Mouse (Mus musculus): ENCODE results near the gene Mpl. TPM values are rescaled to one million over a fixed set of nuclear protein-coding genes. Genes with fewer than 3 reads are reported as not detected.
A peak's percentile ranks its signal among the peaks of the same experiment; 100 is the strongest.

Gene Mpl
- total and polyA plus RNA-seq, 3 experiments: 0.31 to 1.5 (median 1.3) TPM

GRCm38 (mm10) chr4:118396433-118396832 is 60.9 kb downstream of the Mpl start:
- Histone ChIP-seq H3K4me3 (no peak overlapping the region), H3K4me1 (ENCODE audit: control insufficient read depth, insufficient read depth, low read length) (peaks cover 5% of the 10 kb centered on the region), H3K27me3 (ENCODE audit: control insufficient read depth, insufficient read depth, low read length) (no peaks in the 10 kb centered on the region), H3K27ac (no peak overlapping the region), H3K79me2 (replicated peaks; ENCODE audit: control insufficient read depth, insufficient read depth, low read length) (no peaks in the 10 kb centered on the region), H3K36me3 (ENCODE audit: control insufficient read depth, insufficient read depth, low read length) (peaks cover 3% of the 10 kb centered on the region; the same call in 1 of the 2 replicates), H3K9ac (ENCODE audit: low read depth, low read length) (no peak overlapping the region)
- no peak for TF ChIP-seq POLR2A (IDR thresholded peaks at IDR 0.05; ENCODE audit: insufficient read depth, low read depth, low read length)
- no peak for TF ChIP-seq EP300 (IDR thresholded peaks at IDR 0.05; ENCODE audit: insufficient read depth, low read depth, low read length)
- TF ChIP-seq CTCF (IDR thresholded peaks at IDR 0.05): no peak
- DNase-seq: no peak
- WGBS: 52% methylated on average over 3 of the region's 3 CpGs
- intact Hi-C loops (cut with DNase I): no loop called here

- Histone ChIP-seq H3K9ac (ENCODE audit: low read depth, low read length) (no peak overlapping the region), H3K4me1 (ENCODE audit: control insufficient read depth, insufficient read depth, low read length) (peaks cover 5% of the 10 kb centered on the region), H3K27me3 (ENCODE audit: control insufficient read depth, insufficient read depth, low read length) (no peaks in the 10 kb centered on the region), H3K4me3 (no peak overlapping the region), H3K79me2 (replicated peaks; ENCODE audit: control insufficient read depth, insufficient read depth, low read length) (no peaks in the 10 kb centered on the region), H3K27ac (no peak overlapping the region; the same call in 1 of the 2 replicates), H3K36me3 (ENCODE audit: control insufficient read depth, insufficient read depth, low read length) (peaks cover 3% of the 10 kb centered on the region; the same call in 1 of the 2 replicates)
- 43% methylated on average over 4 of the region's 4 CpGs for WGBS
- intact Hi-C loops (cut with DNase I): no loop called here
- TF ChIP-seq EP300 (IDR thresholded peaks at IDR 0.05; ENCODE audit: insufficient read depth, low read depth, low read length) (no peak), CTCF (IDR thresholded peaks at IDR 0.05) (no peak), POLR2A (IDR thresholded peaks at IDR 0.05; ENCODE audit: insufficient read depth, low read depth, low read length) (no peak)
- no peak for DNase-seq
Measured at GRCm38 (mm10) chr4:118395289-118395688, 62.0 kb downstream of the Mpl start.

GRCm38 (mm10) chr4:118394505-118394904 is 62.8 kb downstream of the Mpl start:
- H3K4me1 ChIP-seq (ENCODE audit: control insufficient read depth, insufficient read depth, low read length): peaks cover 5% of the 10 kb centered on the region
- H3K27ac ChIP-seq: peak overlapping the region; percentile 32; the same call in 1 of the 2 replicates
- DNase-seq: peak; percentile 37 to 48
- peaks cover 3% of the 10 kb centered on the region; the same call in 1 of the 2 replicates for H3K36me3 ChIP-seq (ENCODE audit: control insufficient read depth, insufficient read depth, low read length)
- no peaks in the 10 kb centered on the region for H3K79me2 ChIP-seq (replicated peaks; ENCODE audit: control insufficient read depth, insufficient read depth, low read length)
- no peaks in the 10 kb centered on the region for H3K27me3 ChIP-seq (ENCODE audit: control insufficient read depth, insufficient read depth, low read length)
- 14% methylated on average over 6 of the region's 6 CpGs for WGBS
- TF ChIP-seq POLR2A (IDR thresholded peaks at IDR 0.05; ENCODE audit: insufficient read depth, low read depth, low read length): no peak
- TF ChIP-seq EP300 (IDR thresholded peaks at IDR 0.05; ENCODE audit: insufficient read depth, low read depth, low read length): no peak
- TF ChIP-seq CTCF (IDR thresholded peaks at IDR 0.05): no peak
- no peak overlapping the region for H3K4me3 ChIP-seq
- intact Hi-C loops (cut with DNase I): no loop called here
- no peak overlapping the region for H3K9ac ChIP-seq (ENCODE audit: low read depth, low read length)

Other genes with a start within 250 kb of the Mpl start
- 1 to 10 TPM; 5.8 to 6.3 TPM for gene Ptprf, start 166.1 kb downstream of the Mpl start, total RNA-seq (2021)
- gene Ptprf, start 166.1 kb downstream of the Mpl start, polyA plus RNA-seq (2012; rRNA removed): 6.6 and 7.8 TPM in 2 replicates
- 10 to 100 TPM; 10.1 to 11.1 TPM for gene Szt2, start 48.2 kb downstream of the Mpl start, total RNA-seq (2021)
- 15.3 and 15.5 TPM in 2 replicates for gene Szt2, start 48.2 kb downstream of the Mpl start, polyA plus RNA-seq (2012; rRNA removed)
- gene Med8, start 48.2 kb downstream of the Mpl start, total RNA-seq (2021): 10 to 100 TPM; 41.0 to 42.5 TPM
- 19.0 and 20.8 TPM in 2 replicates for gene Med8, start 48.2 kb downstream of the Mpl start, polyA plus RNA-seq (2012; rRNA removed)
- gene Elovl1, start 29.4 kb downstream of the Mpl start, total RNA-seq (2021): 10 to 100 TPM; 16.4 to 17.5 TPM
- 66.4 and 74.4 TPM in 2 replicates for gene Elovl1, start 29.4 kb downstream of the Mpl start, polyA plus RNA-seq (2012; rRNA removed)
- under 1 TPM; 0.76 to 0.96 TPM for gene Cdc20, start 20.2 kb downstream of the Mpl start, total RNA-seq (2021)
- gene Cdc20, start 20.2 kb downstream of the Mpl start, polyA plus RNA-seq (2012; rRNA removed): 1.6 and 2.3 TPM in 2 replicates
- 10 to 100 TPM; 59.8 to 63.3 TPM for gene Tie1, start 32.5 kb upstream of the Mpl start, total RNA-seq (2021)
- 66.8 and 82.3 TPM in 2 replicates for gene Tie1, start 32.5 kb upstream of the Mpl start, polyA plus RNA-seq (2012; rRNA removed)
- not detected for gene 2610528J11Rik, start 69.5 kb upstream of the Mpl start, total RNA-seq (2021)
- gene 2610528J11Rik, start 69.5 kb upstream of the Mpl start, polyA plus RNA-seq (2012; rRNA removed): 0.37 TPM in 1 of 2 replicates, not detected in the other
- not detected for gene Tmem125, start 86.5 kb upstream of the Mpl start, total RNA-seq (2021)
- gene Tmem125, start 86.5 kb upstream of the Mpl start, polyA plus RNA-seq (2012; rRNA removed): 0.44 and 0.70 TPM in 2 replicates
- gene Cfap57, start 163.3 kb upstream of the Mpl start, total RNA-seq (2021): under 1 TPM in 1 of 2 experiments, not detected in 1; 0.05 TPM
- gene Cfap57, start 163.3 kb upstream of the Mpl start, polyA plus RNA-seq (2012; rRNA removed): 0.03 and 0.14 TPM in 2 replicates
- 10 to 100 TPM; 34.1 to 38.1 TPM for gene Ebna1bp2, start 163.3 kb upstream of the Mpl start, total RNA-seq (2021)
- 20.0 and 22.4 TPM in 2 replicates for gene Ebna1bp2, start 163.3 kb upstream of the Mpl start, polyA plus RNA-seq (2012; rRNA removed)
- gene Olfr62, start 201.4 kb upstream of the Mpl start, total RNA-seq (2021): not detected
- not detected in 2 replicates for gene Olfr62, start 201.4 kb upstream of the Mpl start, polyA plus RNA-seq (2012; rRNA removed)
- not detected for gene Olfr1342, start 235.2 kb upstream of the Mpl start, total RNA-seq (2021)
- gene Olfr1342, start 235.2 kb upstream of the Mpl start, polyA plus RNA-seq (2012; rRNA removed): not detected in 2 replicates
- not detected for gene Olfr1341, start 246.0 kb upstream of the Mpl start, total RNA-seq (2021)
- not detected in 2 replicates for gene Olfr1341, start 246.0 kb upstream of the Mpl start, polyA plus RNA-seq (2012; rRNA removed)

All from heart, adult 2 months (tissue).